Comparison of ENCODE assay signal across 9 mouse cellular contexts in genomic region chr6:127105107-127105506, GRCm38 (mm10). TPM values are rescaled to one million over a fixed set of nuclear protein-coding genes. Genes with fewer than 3 reads are reported as not detected.
DNase-seq lines count a peak whose midpoint lies in the region; ATAC-seq and TF ChIP-seq lines count a peak whose summit lies in the region.
"Had no signal": no experiment of that assay in that cellular context is flagged by ENCODE, and none has a peak within 500 bp of the region (broad histone marks: within the 10 kb centered on the region; RNA-seq: fewer than 3 reads in every experiment).

No protein-coding gene starts in this region.

- no peak overlapping the region for H3K9ac ChIP-seq in intestine, postnatal 0 days (ENCODE audit: low read depth, low read length)
- no peak overlapping the region for H3K9ac ChIP-seq in intestine, embryonic 15.5 days
- no peak overlapping the region for H3K9ac ChIP-seq in limb, embryonic 11.5 days (ENCODE audit: low read length)

- H3K4me2 ChIP-seq in intestine, postnatal 0 days (replicated peaks; ENCODE audit: low read depth): no peak overlapping the region
- H3K4me2 ChIP-seq in intestine, embryonic 15.5 days (replicated peaks): no peak overlapping the region
- no peak overlapping the region for H3K4me2 ChIP-seq in limb, embryonic 11.5 days (ENCODE audit: low read depth, severe bottlenecking)

- WGBS in intestine, postnatal 0 days: 72% methylated on average over 6 of the region's 6 CpGs
- 69% methylated on average over 6 of the region's 6 CpGs for WGBS in intestine, embryonic 15.5 days
- 61% methylated on average over 6 of the region's 6 CpGs for WGBS in limb, embryonic 11.5 days

- intact Hi-C loops in heart, postnatal 25 days (cut with DNase I): no loop called here

- DNase-seq in urinary bladder, postnatal 25 days (ENCODE audit: low spot score): peak; percentile 13
- DNase-seq in urinary bladder, adult 18-20 months (ENCODE audit: low spot score in 2 of 2): no peak
- peak; percentile 18 for DNase-seq in c-Kit-positive CD71-positive TER-119-positive erythroid progenitor cells, embryonic 14.5 days (ENCODE audit: low spot score)
- DNase-seq in limb, embryonic 11.5 days (ENCODE audit: low spot score): peak; percentile 80
- DNase-seq in thymus, postnatal 14 days: peak; percentile 62
- DNase-seq in heart, postnatal 25 days (ENCODE audit: low spot score): no peak

- H3K4me1 ChIP-seq in intestine, postnatal 0 days (replicated peaks; ENCODE audit: control insufficient read depth, insufficient read depth, low read length): peaks cover 3% of the 10 kb centered on the region; the same call in 1 of the 2 replicates
- peaks cover 6% of the 10 kb centered on the region; the same call in 1 of the 2 replicates for H3K4me1 ChIP-seq in intestine, embryonic 15.5 days (replicated peaks)
- no peaks in the 10 kb centered on the region for H3K4me1 ChIP-seq in limb, embryonic 11.5 days (ENCODE audit: control insufficient read depth, insufficient read depth, low read length)

- H3K27ac ChIP-seq in intestine, postnatal 0 days (ENCODE audit: low read depth, low read length): no peak overlapping the region
- H3K27ac ChIP-seq in intestine, embryonic 15.5 days: no peak overlapping the region
- H3K27ac ChIP-seq in limb, embryonic 11.5 days (replicated peaks; ENCODE audit: low read depth, low read length): no peak overlapping the region

- peak; percentile 69 for TF ChIP-seq CTCF in intestine, postnatal 0 days (IDR thresholded peaks at IDR 0.05; ENCODE audit: low read depth)

- peaks cover 9% of the 10 kb centered on the region; the same call in 1 of the 2 replicates for H3K36me3 ChIP-seq in intestine, postnatal 0 days (ENCODE audit: control insufficient read depth, insufficient read depth)
- no peaks in the 10 kb centered on the region for H3K36me3 ChIP-seq in intestine, embryonic 15.5 days
- H3K36me3 ChIP-seq in limb, embryonic 11.5 days (ENCODE audit: control insufficient read depth, insufficient read depth, low read length): no peaks in the 10 kb centered on the region

- no peaks in the 10 kb centered on the region for H3K9me3 ChIP-seq in intestine, postnatal 0 days (ENCODE audit: control insufficient read depth)
- no peaks in the 10 kb centered on the region for H3K9me3 ChIP-seq in intestine, embryonic 15.5 days
- no peaks in the 10 kb centered on the region for H3K9me3 ChIP-seq in limb, embryonic 11.5 days (ENCODE audit: control insufficient read depth, low read length)

- H3K4me3 ChIP-seq in intestine, postnatal 0 days (ENCODE audit: low read depth, low read length): no peak overlapping the region
- H3K4me3 ChIP-seq in intestine, embryonic 15.5 days (replicated peaks): no peak overlapping the region
- no peak overlapping the region for H3K4me3 ChIP-seq in limb, embryonic 11.5 days (ENCODE audit: low read depth, low read length)
- H3K4me3 ChIP-seq: erythroblast, embryonic 14.5 days had no signal

- no peak for ATAC-seq in intestine, postnatal 0 days
- ATAC-seq in intestine, embryonic 15.5 days: no peak
- no peak for ATAC-seq in limb, embryonic 11.5 days (ENCODE audit: insufficient number of reproducible peaks, low FRiP score, low TSS enrichment, low read depth)

- no peaks in the 10 kb centered on the region for H3K27me3 ChIP-seq in intestine, postnatal 0 days (replicated peaks; ENCODE audit: control insufficient read depth, insufficient read depth, low read length)
- no peaks in the 10 kb centered on the region for H3K27me3 ChIP-seq in intestine, embryonic 15.5 days (replicated peaks)
- no peaks in the 10 kb centered on the region for H3K27me3 ChIP-seq in limb, embryonic 11.5 days (ENCODE audit: control insufficient read depth, insufficient read depth, low read length)

RNA-seq across cellular contexts. Expression of gene Tigar, which starts 4.2 kb away (rescaled TPM):
- polyA plus RNA-seq in intestine, postnatal 0 days (2015; fragmentation: Nextera tagmentation; extraction: Ambion mirVana): 4.6 and 4.8 TPM in 2 replicates
- polyA plus RNA-seq in intestine, embryonic 15.5 days (2015; fragmentation: Nextera tagmentation; extraction: Ambion mirVana): 5.6 and 7.3 TPM in 2 replicates
- 4.3 and 4.5 TPM in 2 replicates for polyA plus RNA-seq in limb, embryonic 11.5 days (2014; fragmentation: Nextera tagmentation; extraction: Ambion mirVana)
- total RNA-seq in heart, postnatal 25 days (2021): 10 to 100 TPM; 41.9 to 50.4 TPM
- polyA plus RNA-seq: erythroblast, embryonic 14.5 days had no signal

RNA-seq across cellular contexts. Expression of gene Fgf23, which starts 32.4 kb away (rescaled TPM):
- not detected in 2 replicates for polyA plus RNA-seq in intestine, postnatal 0 days (2015; fragmentation: Nextera tagmentation; extraction: Ambion mirVana)
- not detected in 2 replicates for polyA plus RNA-seq in intestine, embryonic 15.5 days (2015; fragmentation: Nextera tagmentation; extraction: Ambion mirVana)
- not detected in 2 replicates for polyA plus RNA-seq in limb, embryonic 11.5 days (2014; fragmentation: Nextera tagmentation; extraction: Ambion mirVana)
- total RNA-seq in heart, postnatal 25 days (2021): not detected
- polyA plus RNA-seq: erythroblast, embryonic 14.5 days had no signal

RNA-seq across cellular contexts. Expression of gene Ccnd2, which starts 46.9 kb away (rescaled TPM):
- polyA plus RNA-seq in intestine, postnatal 0 days (2015; fragmentation: Nextera tagmentation; extraction: Ambion mirVana): 357 and 374 TPM in 2 replicates
- polyA plus RNA-seq in intestine, embryonic 15.5 days (2015; fragmentation: Nextera tagmentation; extraction: Ambion mirVana): 881 and 991 TPM in 2 replicates
- polyA plus RNA-seq in limb, embryonic 11.5 days (2014; fragmentation: Nextera tagmentation; extraction: Ambion mirVana): 1,093 and 1,097 TPM in 2 replicates
- total RNA-seq in heart, postnatal 25 days (2021): 100 to 1,000 TPM; 155 to 157 TPM

Comparison
In these comparisons a context has a peak if more than half of its experiments do, and no peak if none do; other contexts are left out.
1. DNase-seq: peak in urinary bladder, postnatal 25 days (single experiment), c-Kit-positive CD71-positive TER-119-positive erythroid progenitor cells, embryonic 14.5 days (single experiment), limb, embryonic 11.5 days (single experiment) and thymus, postnatal 14 days (single experiment); none in urinary bladder, adult 18-20 months (0 of 2) and heart, postnatal 25 days (single experiment).